Mouse (Mus musculus): ENCODE measurements around the gene Sh3bp5.

DNA sequence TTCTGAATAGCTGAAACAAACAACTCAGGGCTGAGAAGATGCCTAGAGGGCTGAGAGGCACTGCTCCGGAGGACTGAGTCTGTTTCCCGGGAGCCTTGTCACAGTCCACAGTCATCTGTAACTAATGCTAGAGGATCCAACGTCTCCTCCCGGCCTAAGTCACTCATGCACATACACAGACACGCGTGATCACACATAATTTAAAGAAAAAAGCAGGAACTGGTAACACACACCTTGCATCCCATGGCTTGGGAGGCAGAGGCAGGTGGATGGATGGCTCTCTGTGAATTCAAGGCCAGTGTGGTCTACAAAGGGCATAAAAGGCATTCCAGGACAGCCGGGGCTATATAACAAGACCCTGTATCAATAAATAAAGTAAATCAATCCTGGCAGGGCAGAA lies 14.9 kb downstream of the Sh3bp5 start:
- no peak for TF ChIP-seq POLR2A (IDR thresholded peaks at IDR 0.05; ENCODE audit: borderline replicate concordance, insufficient read depth, low read length)
- no peak for TF ChIP-seq CTCF (IDR thresholded peaks at IDR 0.05; ENCODE audit: borderline replicate concordance, insufficient read depth, low read depth, low read length)

Measured in cerebellum, adult 2 months (tissue).